Mouse (Mus musculus): ENCODE data around the gene Kdm5d. TPM values are rescaled to one million over a fixed set of nuclear protein-coding genes. Genes with fewer than 3 reads are reported as not detected.

The Kdm5d gene
- total RNA-seq (2021), result 10 to 100 TPM in 1 of 2 experiments, under 1 TPM in 1; 0.07 to 19.7 TPM
- long read RNA-seq, experiment 1, full-length matches to known transcripts, result 3 of 6 reads
- long read RNA-seq, experiment 1, partial matches to known transcripts, result 0 of 6 reads
- long read RNA-seq, experiment 1, other reads (novel, unspliced or antisense), result 3 of 6 reads
- long read RNA-seq, experiment 2, result 0 reads

GRCm38 (mm10) chrY:897393-898227 is at the start of gene Kdm5d:
TSS of gene Kdm5d (plus strand) at chrY:897788.
- DNase-seq (ENCODE audit: low spot score in 2 of 2), result peak in 1 of 2 experiments; percentile 35

DNA sequence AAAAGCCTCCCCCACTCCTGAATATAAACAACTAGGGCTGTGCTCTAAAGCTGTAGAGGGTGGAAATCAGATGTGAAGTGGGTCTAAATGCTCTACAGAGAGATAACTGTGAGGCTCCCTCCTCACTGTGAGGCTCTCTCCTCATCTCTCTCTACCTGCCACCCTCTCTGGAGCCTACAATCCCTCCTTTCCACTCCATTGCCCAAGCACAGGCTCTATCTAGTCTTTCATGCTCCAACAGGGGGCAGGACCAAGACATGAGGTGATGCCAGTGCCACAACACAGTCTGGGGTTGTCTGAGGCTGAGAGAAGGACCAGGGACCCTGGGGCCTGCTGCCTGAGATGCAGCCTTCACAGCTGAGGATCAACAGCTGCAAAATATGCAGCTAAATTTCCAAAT is 25.2 kb upstream of the Kdm5d start:
- DNase-seq (ENCODE audit: low spot score in 2 of 2), result no peak

DNA sequence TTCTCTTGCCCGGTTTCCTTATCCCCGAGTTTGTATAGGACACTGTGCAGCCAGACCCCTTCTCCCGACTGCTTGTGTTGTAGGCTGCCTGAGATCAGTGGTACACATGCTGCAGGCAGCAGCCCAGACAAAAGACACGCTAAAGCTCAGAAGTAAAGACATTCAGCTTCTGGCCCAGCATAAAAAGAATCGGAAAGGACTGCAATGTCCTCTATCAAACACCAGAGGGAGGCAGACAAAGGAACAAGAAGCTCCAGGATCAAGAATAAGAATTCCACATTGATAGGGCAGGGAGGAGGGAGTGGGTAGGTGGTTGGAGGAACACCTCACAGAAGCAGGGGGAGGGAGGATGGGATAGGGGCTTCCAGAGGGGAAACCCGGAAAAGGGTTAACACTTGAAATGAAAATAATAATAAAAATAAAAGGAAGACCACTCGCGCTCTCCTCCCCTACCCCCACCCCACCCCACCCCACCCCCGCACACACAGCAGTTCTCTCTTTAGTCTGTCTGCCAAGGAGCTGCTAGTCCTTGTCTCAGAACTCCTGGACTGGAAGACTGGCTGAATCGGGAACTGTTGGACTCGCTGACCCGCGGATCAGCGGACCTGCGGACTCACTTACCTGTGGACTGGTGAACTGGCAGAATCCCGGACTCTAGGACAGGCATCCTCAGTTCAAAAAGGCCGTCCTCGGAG is 24.6 kb upstream of the Kdm5d start:
- no peak for DNase-seq (ENCODE audit: low spot score in 2 of 2)

Small RNA genes within 50 kb of the gene (microRNA-seq; reads per million reads assigned to microRNA genes)
- gene Gm47281, result 0 reads per million in 2 experiments

Other genes starting within 250 kb of the Kdm5d start
- not detected for gene Zfy1, start 100.4 kb upstream of the Kdm5d start, total RNA-seq (2021)
- gene Uba1y, start 79.1 kb upstream of the Kdm5d start, total RNA-seq (2021), result not detected
- 10 to 100 TPM in 1 of 2 experiments, not detected in 1; 74.0 TPM for gene Eif2s3y, start 112.8 kb downstream of the Kdm5d start, total RNA-seq (2021)